Mouse (Mus musculus) thymus, adult 2 months (tissue): ENCODE results near the gene Dcun1d4. TPM values are rescaled to one million over a fixed set of nuclear protein-coding genes. Genes with fewer than 3 reads are reported as not detected.

Source experiments
- DNase-seq: peaks from one replicate; pipeline ENCODE4 v3.0.0; 2021
- H3K27ac ChIP-seq: fragments of 200-500 bp; 2 replicates; pipeline ENCODE4 v1.5.1; 2012; ENCODE audit warnings: low read length, control low read depth; ENCODE audit not compliant: control insufficient read depth, insufficient read depth
- H3K27me3 ChIP-seq: fragments of 200-500 bp; 2 replicates; pipeline ENCODE4 v1.6.1; 2012; ENCODE audit warnings: mild to moderate bottlenecking, low read length, moderate library complexity, mixed read lengths; ENCODE audit not compliant: control insufficient read depth, insufficient read depth
- H3K36me3 ChIP-seq: fragments of 200-500 bp; 2 replicates; pipeline ENCODE4 v1.6.1; 2012; ENCODE audit warnings: mild to moderate bottlenecking, low read length, moderate library complexity; ENCODE audit not compliant: control insufficient read depth, insufficient read depth
- H3K4me1 ChIP-seq: fragments of 200-500 bp; replicated peaks from 2 replicates; pipeline ENCODE4 v1.6.1; 2012; ENCODE audit warnings: low read length; ENCODE audit not compliant: control insufficient read depth, insufficient read depth
- H3K4me3 ChIP-seq: fragments of 200-500 bp; 2 replicates; pipeline ENCODE4 v1.5.1; 2012; ENCODE audit warnings: mild to moderate bottlenecking, low read length, control low read depth, moderate library complexity; ENCODE audit not compliant: control insufficient read depth, insufficient read depth
- CTCF ChIP-seq: fragments of 200-500 bp; IDR thresholded peaks from 2 replicates; pipeline ENCODE4 v1.5.1; 2012; ENCODE audit warnings: mild to moderate bottlenecking, control low read depth, low read length, moderate library complexity, borderline replicate concordance; ENCODE audit not compliant: control insufficient read depth, poor library complexity, insufficient read depth; ENCODE audit errors: extremely low read depth
- POLR2A ChIP-seq: fragments of 200-500 bp; IDR thresholded peaks from 2 replicates; pipeline ENCODE4 v1.6.1; 2012; ENCODE audit warnings: mild to moderate bottlenecking, low read length, control low read depth, moderate library complexity; ENCODE audit not compliant: control insufficient read depth, poor library complexity, insufficient read depth; ENCODE audit errors: extremely low read depth
- WGBS: fragments of 180-500 bp; shearing (Covaris S2); methylation state at CpG from one replicate; pipeline ENCODE4 v1.1.7; 2018; 5-methylcytosine and 5-hydroxymethylcytosine counted together
- polyA plus RNA-seq: library from polyadenylated mRNA; depleted of rRNA; stranded (reverse); fragments of >200 nt; gene quantifications from 2 replicates; pipeline ENCODE4 v1.2.3, GENCODE M21; 2012

Gene Dcun1d4
- polyA plus RNA-seq, 1 experiment = 3.9 TPM

DNA sequence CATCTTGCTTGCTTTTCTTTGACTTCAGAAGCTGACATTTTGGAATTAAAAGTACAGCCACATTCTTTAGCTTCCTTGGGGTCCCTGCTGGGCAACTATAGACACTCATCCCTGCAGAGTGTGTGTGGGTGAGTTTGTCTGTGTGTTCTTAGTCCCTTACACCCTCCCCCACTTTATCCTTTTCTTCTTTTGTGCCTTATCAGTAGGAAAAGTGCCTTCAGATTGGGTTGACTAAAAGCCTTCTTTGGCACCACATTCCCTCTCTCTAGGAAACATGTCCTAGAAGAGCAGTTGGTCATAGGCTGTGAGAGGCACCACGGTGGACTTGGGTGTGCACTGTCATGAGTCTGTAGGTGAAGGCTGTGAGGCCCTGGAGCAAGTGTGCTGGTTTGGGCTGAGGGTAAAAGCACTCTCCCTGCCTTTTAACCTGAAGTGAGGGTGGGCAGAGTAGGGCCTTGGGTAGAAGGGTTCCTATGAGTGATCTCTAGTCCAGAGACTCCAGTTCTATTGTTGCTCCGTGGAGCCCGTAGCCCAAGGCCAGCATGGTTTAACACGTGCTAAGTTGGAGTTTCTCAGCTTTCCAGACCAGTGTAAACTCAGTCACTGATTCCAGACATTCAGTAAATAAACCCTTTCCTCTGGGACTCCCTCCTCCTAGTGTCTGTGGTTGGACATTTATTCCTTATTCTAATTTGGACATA lies 43.6 kb downstream of the Dcun1d4 start:
- Histone ChIP-seq H3K4me1 (no peaks in the 10 kb centered on the region), H3K36me3 (no peaks in the 10 kb centered on the region), H3K27ac (no peak overlapping the region), H3K4me3 (no peak overlapping the region), H3K27me3 (no peaks in the 10 kb centered on the region)
- no peak for DNase-seq
- 99% methylated on average over 4 of the region's 4 CpGs for WGBS
- TF ChIP-seq POLR2A (no peak), CTCF (no peak)

- DNase-seq = no peak
- H3K27me3 ChIP-seq = no peaks in the 10 kb centered on the region
- H3K36me3 ChIP-seq = no peaks in the 10 kb centered on the region
- no peak overlapping the region for H3K27ac ChIP-seq
- 84% methylated on average over 1 of the region's 1 CpGs for WGBS
- no peak overlapping the region for H3K4me3 ChIP-seq
- TF ChIP-seq POLR2A (no peak), CTCF (no peak)
- no peaks in the 10 kb centered on the region for H3K4me1 ChIP-seq
These were observed 51.4 kb downstream of the Dcun1d4 start for GRCm38 (mm10) chr5:73532222-73532621.

GRCm38 (mm10) chr5:73532879-73533278 lies 52.1 kb downstream of the Dcun1d4 start:
- no peaks in the 10 kb centered on the region for H3K27me3 ChIP-seq
- no peak overlapping the region for H3K27ac ChIP-seq
- no peak overlapping the region for H3K4me3 ChIP-seq
- TF ChIP-seq CTCF = no peak
- no peak for TF ChIP-seq POLR2A
- H3K36me3 ChIP-seq = no peaks in the 10 kb centered on the region
- no peak for DNase-seq
- 96% methylated on average over 9 of the region's 9 CpGs for WGBS
- no peaks in the 10 kb centered on the region for H3K4me1 ChIP-seq

DNA sequence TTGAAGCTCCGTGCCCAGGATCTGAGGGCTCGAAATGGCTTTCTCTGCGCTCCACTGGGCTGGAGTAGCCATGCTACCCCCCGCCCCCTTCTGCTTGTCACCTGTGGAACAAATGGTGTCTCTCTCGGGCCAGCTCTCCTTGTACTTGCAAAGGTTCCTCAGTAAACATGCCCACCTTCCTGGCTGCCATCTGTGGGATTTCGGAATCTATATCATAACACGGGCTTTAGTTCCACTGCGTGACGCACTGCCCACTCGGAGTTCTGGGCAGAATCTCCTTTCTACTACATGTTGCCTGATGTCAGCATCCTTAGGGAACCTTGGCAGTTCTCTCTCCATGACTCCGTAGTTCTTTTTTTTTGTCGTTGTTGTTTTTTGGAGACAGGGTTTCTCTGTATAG lies 56.9 kb downstream of the Dcun1d4 start:
- no peaks in the 10 kb centered on the region for H3K27me3 ChIP-seq
- DNase-seq = no peak
- no peak for TF ChIP-seq POLR2A
- no peak overlapping the region for H3K27ac ChIP-seq
- no peaks in the 10 kb centered on the region for H3K4me1 ChIP-seq
- H3K36me3 ChIP-seq = no peaks in the 10 kb centered on the region
- 98% methylated on average over 12 of the region's 12 CpGs for WGBS
- H3K4me3 ChIP-seq = no peak overlapping the region

DNA sequence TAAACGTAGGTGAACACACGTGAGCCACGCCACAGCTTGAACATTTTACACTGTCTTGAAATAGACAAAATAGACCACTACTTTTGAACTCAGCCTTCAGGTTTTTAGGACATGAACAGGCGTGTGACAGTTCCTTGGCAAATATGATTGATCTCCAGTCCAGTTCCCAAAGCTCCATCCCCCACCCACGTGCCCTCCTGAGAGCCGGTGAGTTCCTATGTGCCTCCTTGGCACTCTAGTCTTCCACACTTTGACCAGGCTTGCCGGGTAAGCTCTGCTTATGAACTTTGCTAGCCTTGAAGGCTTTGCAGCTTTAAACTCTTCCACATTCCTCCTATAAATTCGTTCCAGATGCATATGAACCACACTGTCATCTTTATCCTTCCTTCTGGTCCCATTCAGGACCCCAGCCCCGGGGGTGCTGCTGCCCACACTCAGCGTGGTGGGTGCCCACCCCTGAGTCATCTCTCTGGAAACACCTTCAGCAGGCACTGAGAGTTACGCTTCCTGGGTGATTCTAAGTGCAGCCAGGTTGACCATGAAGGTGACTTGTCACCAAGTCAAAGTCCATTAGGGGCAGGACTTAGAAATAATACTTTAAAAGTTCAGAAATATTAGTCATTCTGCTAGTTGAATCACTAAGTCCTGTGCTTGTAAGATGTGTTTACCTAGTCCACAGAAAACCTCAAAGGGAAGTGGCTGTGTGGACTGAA lies 57.9 kb downstream of the Dcun1d4 start:
- no peak for TF ChIP-seq POLR2A
- no peak for TF ChIP-seq CTCF
- WGBS = 77% methylated on average over 11 of the region's 11 CpGs
- DNase-seq = no peak
- H3K4me3 ChIP-seq = no peak overlapping the region
- H3K27ac ChIP-seq = no peak overlapping the region
- no peaks in the 10 kb centered on the region for H3K27me3 ChIP-seq
- H3K4me1 ChIP-seq = no peaks in the 10 kb centered on the region
- H3K36me3 ChIP-seq = no peaks in the 10 kb centered on the region

- no peaks in the 10 kb centered on the region for H3K4me1 ChIP-seq
- H3K4me3 ChIP-seq = no peak overlapping the region
- H3K27ac ChIP-seq = no peak overlapping the region
- peak; percentile 44 for DNase-seq
- H3K27me3 ChIP-seq = no peaks in the 10 kb centered on the region
- WGBS = 82% methylated on average over 6 of the region's 6 CpGs
- TF ChIP-seq POLR2A (no peak), CTCF (peak; percentile 59; the same call in 1 of the 2 replicates)
- H3K36me3 ChIP-seq = no peaks in the 10 kb centered on the region
These were observed 59.2 kb downstream of the Dcun1d4 start for GRCm38 (mm10) chr5:73539848-73540510.
